Mouse (Mus musculus): ENCODE measurements around the gene Apol7a.
"Not testable (repeated sequence)": the region's sequence is repeated elsewhere in the genome, so short reads cannot be mapped to it uniquely, and the experiment has no call there.

Gene Apol7a

DNA sequence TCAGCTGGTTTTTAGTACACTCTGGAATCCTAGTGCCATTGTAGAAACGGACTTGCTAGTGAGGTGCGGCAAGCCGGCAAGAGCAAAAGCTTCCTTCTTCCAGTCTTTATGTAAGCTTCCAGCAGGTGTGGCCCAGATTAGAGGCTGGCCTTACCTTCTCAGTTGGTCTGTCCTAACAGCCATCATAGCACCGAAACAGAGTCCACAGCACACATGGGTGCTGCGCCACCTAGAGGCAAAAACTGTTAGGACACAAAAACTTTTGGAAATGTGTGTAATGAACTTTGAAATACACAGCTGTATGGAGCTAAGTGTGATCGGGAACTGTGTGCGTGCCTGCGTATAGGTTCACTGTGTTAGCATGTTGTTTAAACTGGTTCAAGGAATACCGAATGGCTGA lies at the start of gene Apol7a:
TSS of gene Apol7a (minus strand) at position 84 of the 400 bp plus-strand sequence.
- not testable (repeated sequence) for DNase-seq (ENCODE audit: low spot score in 2 of 2)

DNA sequence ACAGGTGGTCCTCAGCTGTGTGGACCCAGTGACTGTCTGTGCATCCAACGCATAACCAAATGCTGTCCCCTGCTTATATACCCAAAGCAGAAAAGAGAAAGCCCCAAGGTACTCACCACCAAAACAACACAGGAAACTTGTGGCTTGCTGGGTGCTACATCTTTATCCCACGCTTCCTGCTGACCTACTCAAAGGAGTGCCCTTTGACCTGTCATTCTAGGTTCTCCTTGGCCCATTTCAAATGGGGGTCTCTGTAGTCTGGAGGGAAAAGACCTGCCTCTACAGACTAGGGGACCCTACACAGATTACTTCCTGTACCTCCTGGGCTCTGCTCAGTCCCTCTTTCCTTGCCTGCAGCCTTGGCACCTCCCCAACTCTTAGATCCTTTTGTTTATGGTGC lies 48.5 kb upstream of the Apol7a start, which contains the start of gene Apol7b:
TSS of gene Apol7b (minus strand) at position 101 of the 400 bp plus-strand sequence.
- DNase-seq (ENCODE audit: low spot score in 2 of 2) = not testable (repeated sequence)

DNA sequence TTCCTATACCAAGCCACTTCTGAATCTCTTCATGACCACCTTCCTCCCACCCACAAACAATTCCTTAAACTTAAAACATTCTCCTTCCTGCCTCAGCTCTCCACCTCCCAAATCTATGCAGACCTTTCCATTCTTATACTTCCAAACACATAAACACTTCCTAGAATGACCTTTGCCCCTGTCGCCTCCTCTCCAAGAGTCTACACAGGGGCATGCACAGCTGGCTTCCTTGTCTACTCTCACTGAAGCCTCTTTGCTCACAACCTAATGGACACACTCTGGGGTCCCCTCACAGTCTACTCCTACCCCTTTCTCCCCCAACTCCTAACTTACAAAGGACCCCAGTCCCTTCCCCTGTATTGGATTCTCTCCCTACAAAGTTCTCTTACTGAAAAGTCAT lies 46.8 kb upstream of the Apol7a start:
- not testable (repeated sequence) for DNase-seq (ENCODE audit: low spot score in 2 of 2)

DNA sequence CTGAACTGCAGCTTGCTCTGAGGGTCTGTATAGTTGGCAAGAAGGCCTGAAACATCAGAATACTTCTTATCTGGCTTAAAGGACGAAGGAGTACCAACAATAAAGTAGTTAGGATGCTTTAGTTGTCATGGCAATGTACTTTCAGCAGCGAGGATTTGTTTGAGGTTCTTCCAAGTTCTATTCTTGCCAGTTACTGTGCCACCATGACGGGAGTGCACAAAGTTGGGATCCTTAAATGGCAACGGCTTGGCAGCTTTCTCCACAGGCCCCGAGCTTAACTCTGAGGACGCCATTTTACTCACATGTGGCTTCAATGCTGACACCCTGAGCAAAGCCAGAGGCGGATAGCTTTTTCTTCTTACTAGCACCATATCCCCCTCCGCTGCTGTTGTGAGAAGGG lies 45.8 kb upstream of the Apol7a start:
- not testable (repeated sequence) for DNase-seq (ENCODE audit: low spot score in 2 of 2)

DNA sequence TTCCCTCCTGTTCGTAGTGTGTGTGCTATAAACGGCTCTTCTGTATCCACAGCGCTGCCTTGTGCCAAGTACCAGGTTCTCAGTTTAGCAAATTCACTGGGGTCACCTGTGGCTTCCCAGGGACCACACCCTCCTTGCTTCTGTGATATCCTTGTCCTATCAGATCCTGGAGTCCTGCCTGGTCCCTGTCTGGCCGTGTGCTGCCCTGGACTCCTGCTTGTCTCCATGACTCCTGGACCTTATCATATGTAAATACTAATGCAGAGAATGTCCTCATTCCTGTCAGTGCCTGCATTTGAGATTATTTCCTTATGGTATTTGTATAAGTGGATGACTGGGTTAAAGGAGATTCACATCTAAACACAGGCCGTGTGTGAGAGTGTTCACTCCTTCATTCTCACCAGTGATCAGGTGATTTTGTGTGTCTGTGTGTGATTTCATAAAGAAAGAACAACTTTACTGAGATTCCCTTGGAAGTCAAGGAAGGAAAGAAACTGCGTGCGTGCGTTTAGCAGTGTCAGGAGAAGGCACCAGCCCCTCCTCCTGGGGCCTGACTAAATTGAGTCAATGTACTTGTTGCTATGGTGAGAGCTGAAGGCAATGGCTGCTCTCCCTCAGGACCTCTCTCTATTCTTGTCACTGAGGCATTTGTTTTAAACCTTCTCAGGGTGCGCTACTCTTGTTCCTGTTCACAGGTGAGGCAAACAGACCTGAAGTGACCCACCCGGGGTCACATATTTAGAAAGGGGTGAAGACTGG lies 30.0 kb upstream of the Apol7a start:
- not testable (repeated sequence) for DNase-seq (ENCODE audit: low spot score in 2 of 2)

DNA sequence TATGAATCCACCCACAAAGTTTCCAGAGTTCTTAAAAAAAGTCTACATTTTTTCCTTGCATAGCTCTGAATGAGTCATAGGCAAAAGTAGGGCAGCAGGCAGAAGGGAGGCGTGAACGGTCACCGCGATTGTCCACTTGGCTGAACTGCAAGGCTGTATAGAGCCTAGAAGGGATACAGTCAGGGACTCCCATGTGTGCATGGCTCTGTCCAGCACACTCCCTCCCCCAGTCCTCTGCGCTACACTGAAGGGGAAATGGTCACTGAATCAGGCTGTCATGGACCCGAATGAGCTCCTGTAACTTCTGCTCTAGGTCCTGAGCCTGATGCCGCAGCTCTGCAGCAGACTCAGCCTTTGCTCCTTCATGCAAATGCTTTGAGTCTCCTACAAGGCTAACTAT lies 24.0 kb upstream of the Apol7a start:
- not testable (repeated sequence) for DNase-seq (ENCODE audit: low spot score in 2 of 2)

DNA sequence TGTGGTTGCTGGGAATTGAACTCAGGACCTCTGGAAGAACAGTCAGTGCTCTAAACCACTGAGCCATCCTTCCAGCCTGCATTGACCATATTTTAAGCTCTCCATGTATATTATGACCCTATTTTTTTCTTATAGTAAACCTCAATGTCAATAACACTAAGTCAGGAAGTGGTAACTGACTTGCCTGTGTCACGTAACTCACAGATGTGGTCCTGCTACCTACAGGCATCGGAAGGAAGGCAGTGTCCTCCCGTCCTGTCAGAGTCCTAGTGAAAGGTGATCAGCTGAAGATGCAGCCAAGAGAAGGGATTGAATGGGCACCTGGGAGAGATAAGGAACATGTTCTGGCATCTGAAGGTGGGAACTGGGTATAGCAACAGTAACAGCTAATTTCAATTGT lies 20.7 kb upstream of the Apol7a start:
- DNase-seq (ENCODE audit: low spot score in 2 of 2) = not testable (repeated sequence)

DNA sequence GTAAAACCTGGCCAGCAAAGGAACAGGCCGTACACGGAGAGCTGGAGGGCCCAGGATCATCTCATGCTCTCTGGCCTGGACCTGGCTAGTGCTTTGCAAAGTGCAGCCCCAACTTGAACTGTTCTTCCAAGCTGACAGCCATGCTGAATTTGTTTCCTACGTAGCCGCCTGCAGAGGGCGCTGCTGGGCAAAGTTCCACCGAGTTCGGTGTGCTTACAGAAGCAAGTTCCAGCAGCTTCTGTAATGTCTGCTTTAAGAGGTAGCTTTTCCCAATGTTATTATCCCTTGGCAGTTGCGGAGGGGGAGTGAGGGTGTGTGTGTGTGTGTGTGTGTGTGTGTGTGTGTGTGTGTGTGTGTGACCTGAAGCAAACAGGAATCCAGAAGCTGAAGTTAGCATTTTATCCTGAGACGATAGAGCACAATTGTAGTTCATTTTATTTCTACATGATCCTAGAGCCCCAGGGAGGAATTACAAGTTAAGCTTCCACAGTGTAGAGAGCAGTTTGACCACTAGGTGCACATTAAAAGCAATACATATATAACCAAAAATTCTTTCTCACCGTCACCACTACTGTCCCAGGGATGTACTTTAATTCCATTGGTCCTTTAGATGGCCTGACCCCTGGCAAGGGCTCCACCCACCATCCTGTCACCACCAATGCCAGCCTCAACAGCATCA lies 17.9 kb upstream of the Apol7a start:
- not testable (repeated sequence) for DNase-seq (ENCODE audit: low spot score in 2 of 2)

DNA sequence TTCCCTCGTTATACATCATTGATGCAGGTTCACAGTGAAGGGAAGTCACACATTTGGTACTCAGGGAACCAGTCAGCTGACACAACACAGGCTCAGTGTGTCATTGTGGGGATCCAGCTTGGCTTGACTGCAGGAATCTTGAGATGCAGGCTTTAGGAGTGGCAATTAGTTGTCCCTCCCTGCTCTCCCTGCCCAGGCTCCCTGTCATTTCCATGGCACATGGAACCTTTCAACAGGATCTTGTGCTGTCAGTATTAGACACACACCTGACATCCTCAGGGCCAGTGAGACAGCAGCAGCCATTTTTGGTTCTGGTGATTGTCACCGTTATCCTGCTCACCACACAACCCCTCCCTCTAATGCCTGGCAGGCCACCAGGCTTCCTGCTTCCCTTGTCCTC lies 16.7 kb upstream of the Apol7a start:
- not testable (repeated sequence) for DNase-seq (ENCODE audit: low spot score in 2 of 2)

DNA sequence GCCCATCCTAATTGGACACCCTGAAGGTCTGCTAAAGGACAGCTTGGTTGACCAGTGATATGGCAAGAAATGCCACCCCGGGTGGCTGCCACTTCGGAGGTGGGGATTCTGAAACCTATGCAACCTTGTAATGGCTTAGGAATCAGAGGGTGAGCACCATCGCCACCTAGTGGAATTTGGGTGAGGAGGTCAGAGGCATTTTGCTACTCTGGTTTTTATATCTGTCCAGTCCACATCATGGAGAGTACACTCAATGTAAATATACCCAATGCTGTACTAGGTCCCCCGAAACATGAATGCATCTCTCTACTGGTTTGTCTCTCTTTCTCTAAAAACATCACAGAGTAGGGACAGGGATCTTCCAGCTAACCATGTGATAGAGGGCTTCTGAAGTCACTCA lies 13.8 kb upstream of the Apol7a start:
- DNase-seq (ENCODE audit: low spot score in 2 of 2) = not testable (repeated sequence)

DNA sequence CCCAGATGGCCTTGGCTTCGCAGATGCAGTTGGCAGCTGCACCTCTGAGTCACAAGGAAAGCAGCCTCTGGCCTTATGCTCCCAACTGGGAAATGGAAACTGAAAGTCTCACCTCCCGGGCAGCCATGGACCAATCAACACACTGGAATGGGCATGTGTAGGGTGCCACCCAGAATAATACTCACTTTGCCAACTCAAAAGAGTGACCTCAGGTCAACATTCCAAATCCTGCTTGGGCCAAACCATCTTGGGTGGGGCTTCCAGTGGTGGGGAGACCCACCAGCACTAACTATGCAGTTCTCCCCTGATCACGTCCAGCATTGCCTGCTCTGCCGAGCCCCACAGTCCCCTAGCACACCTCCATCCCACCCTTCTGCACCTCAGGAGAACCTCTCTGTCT lies 12.1 kb upstream of the Apol7a start, which contains the start of gene Apol9a:
TSS of gene Apol9a (minus strand) at position 101 of the 400 bp plus-strand sequence.
- DNase-seq (ENCODE audit: low spot score in 2 of 2) = not testable (repeated sequence)

DNA sequence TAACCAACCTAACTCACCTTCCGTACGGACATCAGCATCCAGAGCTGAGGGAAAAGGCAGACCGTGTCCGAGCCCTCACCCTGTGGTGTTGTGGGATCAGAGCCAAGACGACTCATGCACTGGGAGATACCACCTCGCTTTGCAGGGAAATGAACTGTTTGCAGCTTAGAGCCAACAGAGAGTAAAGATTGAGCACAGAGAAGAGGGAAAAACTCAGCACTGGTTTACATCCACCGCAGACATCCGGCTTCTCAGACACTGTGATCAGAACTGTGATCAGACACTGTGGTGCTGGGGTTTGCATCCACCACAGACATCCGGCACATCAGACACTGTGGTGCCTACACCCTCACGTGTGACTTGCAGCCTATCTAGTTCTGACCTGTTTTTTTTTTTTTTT lies 7.5 kb upstream of the Apol7a start:
- DNase-seq (ENCODE audit: low spot score in 2 of 2) = peak; percentile 80 to 85

DNA sequence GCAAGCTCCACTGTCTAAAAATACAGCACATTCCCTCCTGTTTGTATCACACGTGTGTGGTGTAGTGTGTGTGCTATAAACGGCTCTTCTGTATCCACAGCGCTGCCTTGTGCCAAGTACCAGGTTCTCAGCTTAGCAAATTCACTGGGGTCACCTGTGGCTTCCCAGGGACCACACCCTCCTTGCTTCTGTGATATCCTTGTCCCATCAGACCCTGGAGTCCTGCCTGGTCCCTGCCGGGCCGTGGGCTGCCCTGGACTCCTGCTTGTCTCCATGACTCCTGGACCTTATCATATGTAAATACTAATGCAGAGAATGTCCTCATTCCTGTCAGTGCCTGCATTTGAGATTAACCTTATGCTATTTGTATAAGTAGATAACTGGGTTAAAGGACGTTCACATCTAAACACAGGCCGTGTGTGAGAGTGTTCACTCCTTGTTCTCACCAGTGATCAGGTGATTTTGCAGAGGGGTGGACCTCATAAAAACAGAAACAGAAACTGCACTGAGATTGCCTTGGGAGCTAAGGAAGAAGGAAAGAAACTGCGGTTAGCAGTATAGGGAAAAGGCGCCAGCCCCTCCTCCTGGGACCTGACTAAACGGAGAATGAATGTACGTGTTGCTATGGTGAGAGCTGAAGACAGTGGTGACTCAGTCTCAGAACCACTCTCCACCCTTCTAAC lies 1.3 kb downstream of the Apol7a start:
- not testable (repeated sequence) for DNase-seq (ENCODE audit: low spot score in 2 of 2)

DNA sequence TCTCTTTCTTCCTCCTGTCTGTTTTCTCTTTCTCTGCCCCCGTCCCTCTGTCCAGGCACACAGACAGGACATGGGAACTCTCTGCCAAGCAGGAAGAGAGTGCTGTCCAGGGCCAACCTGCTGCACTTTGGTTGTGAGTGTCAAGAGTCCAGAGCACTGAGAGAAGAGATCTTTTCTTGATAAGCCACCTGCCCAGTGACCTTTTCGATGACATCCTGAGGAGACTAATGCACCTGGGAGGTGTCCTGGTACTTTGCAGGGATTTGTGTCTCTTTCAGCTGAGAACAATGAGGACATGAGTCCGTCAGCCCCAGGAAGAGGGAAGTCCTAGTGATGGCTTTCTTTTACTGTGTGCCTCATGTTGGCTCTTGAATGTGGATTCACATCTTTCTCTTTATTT lies 5.1 kb downstream of the Apol7a start:
- not testable (repeated sequence) for DNase-seq (ENCODE audit: low spot score in 2 of 2)

DNA sequence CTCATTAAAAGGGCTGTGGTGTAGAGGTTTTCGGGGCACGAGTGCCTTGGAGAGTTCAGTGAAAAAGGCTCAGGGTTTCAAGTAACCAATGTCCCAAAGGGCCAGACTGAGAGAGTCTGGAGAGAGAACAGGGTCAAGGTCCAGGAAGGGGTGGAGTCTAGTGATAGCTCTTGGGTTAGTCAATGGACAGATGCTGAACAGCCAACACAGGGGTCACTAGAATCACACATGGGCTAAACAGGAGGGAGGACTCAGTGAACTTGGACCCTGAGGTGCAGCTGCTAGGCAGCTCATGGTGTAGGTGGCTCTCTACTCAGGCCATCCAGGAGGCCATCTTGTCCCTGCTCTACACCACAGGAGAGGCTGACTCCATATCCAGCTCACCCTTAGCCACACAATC lies 11.4 kb downstream of the Apol7a start:
- DNase-seq (ENCODE audit: low spot score in 2 of 2) = no peak

DNA sequence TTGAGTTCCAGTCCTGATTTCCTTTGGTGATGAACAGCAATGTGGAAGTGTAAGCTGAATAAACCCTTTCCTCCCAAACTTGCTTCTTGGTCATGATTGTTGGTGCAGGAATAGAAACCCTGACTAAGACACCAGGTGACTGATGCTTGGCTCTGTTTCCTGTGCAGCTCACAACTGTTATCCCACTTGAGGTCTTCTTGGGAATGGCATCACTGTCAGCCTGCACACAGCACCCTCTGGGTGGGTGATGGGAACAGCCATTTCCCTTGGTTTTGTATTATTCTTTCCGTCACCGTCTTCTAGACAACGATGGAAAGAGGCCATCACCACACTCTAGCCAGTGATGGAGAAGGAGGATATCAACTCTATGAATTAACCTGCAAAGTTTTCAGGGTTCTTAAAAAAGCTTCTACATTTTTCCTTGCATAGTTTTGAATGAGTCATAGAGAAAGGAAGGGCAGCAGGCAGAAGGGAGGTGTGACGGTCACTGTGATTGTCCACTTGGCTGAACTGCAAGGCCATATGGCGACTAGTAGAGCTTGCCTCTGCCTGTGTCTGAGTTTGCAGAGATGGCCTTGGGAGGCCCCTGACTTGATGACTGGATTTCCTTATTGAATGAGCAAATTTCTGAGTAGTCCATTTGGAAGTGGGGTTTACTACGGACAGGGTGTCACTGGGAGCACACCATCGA lies 14.4 kb downstream of the Apol7a start:
- no peak for DNase-seq (ENCODE audit: low spot score in 2 of 2)

DNA sequence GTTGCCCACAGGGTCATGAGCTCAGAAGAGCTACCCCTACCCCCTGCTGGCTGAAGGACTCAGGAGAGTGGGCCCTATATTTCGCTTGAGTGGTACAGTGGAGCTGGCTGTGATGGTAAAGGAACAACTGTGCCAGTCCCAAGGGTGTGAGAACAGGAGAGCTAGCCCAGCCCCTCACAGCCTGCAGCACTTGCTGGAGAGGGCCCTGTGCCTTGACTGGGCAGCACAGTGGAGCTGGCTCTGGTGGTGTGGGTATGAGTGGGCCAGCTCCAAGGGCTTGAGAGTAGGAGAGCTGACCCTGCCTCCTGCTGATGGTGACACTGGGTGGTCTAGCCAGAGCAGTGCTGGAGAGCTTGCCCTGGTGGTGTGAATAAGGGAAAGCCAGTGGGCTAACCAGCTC lies 16.0 kb downstream of the Apol7a start:
- no peak for DNase-seq (ENCODE audit: low spot score in 2 of 2)

DNA sequence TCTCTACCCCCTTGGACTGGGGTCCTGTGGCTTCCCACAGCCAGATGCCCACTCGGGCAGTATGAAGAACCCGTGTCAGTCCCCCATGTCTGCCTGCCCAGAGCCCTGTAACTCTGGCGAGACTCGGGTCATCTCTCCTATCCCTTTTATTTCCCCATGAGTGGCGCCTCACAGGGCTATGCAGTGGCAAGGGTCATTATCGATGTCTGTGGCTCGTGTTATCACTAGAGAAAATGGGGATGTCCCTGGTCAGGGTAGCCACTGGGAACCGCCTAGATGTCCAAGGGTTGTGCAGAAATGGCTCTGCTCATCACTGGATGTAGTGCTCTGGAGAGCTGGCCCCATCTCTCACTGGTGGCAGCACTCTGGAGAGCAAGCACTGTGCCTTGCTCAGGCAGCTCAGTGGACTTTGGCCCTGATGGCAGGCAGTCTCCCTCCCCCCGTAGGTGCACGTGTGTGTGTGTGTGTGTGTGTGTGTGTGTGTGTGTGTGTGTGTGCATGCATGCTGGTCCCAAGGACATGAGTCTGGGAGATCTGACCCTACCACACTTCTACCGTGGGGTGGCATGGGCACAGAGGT lies 16.5 kb downstream of the Apol7a start:
- DNase-seq (ENCODE audit: low spot score in 2 of 2) = no peak

DNA sequence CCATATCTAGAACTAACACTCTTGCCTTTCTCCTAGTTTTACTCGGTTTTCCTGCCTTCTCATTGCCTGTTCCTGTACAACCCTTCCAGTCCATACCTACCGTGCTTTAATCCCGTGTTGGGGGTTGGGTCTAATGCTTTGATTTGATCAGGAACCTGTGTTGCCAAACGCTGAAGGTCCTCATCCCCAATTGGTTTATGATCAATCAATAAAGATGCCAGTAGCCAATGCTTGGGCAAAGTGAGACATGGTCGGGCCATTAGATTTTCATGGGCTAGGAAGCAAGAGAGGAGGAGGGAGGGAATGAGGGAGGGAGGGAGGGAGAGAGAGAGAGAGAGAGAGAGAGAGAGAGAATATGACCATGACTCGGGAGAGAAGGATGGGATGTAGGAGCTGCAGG lies 17.4 kb downstream of the Apol7a start:
- DNase-seq (ENCODE audit: low spot score in 2 of 2) = no peak

DNA sequence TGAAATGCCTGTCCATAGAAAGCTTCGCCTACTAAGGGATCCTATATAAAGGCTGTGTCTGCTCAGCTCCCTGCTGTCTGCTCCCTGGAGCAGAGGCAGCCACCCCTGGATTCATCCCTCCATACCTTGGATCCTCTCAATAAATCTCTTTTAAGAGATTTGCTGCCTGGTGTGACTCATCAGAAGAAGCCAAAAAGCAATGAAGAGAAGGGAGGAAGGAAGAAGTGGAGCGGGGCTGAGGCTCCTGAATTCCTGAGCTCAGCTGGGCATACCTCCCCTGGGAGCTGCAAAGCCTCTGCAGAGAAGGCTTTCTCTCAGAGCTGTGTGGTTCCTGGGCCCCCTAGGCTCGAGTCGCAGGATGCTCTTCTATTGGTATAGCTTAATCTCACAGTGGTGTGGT lies 19.0 kb downstream of the Apol7a start:
- DNase-seq (ENCODE audit: low spot score in 2 of 2) = no peak

DNA sequence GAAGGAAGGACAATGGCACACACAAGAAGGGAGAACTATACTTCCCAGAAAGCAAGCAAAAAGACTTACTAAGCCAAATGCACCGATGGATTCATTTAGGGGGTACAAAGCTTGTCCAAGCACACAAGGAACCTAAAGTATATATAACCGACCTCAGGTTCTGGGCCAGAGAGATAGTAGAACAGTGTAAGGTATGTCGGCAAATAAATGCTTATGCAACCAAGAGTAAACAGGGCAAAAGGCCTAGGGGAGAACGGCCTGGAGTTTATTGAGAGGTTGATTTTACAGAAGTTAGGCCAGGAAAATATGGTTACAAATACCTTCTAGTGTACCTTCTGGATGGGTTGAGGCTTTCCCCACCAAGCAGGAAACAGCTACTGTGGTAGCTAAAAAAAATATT lies 21.5 kb downstream of the Apol7a start:
- DNase-seq (ENCODE audit: low spot score in 2 of 2) = no peak

DNA sequence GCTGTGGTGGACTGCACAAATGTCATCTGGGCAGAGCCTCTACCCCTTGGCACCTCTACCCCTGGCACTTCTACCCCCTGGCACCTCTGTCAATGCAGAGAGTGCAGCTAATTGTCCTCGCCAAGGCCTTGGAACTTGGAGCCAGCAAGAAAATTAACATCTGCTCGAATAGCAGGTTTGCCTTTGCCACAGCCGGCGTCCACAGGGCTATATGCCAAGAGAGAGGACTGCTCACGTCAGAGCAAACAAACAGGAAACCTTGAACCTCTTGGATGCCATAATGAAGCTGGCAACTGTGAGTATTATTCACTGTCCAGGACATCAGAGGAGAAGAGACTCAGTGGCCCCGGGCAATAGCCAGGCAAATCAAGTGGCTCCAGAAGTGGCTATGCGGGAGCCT lies 22.0 kb downstream of the Apol7a start:
- no peak for DNase-seq (ENCODE audit: low spot score in 2 of 2)
